Mouse (Mus musculus): ENCODE measurements around the gene Epor. TPM values are rescaled to one million over a fixed set of nuclear protein-coding genes. Genes with fewer than 3 reads are reported as not detected.
A peak's percentile ranks its signal among the peaks of the same experiment; 100 is the strongest.

Epor gene
- polyA plus RNA-seq, 1 experiment from 2014 or later = 4.9 TPM

- DNase-seq (ENCODE audit: low spot score) = peak; percentile 43
- Histone ChIP-seq H3K9ac (ENCODE audit: low read length) (no peak overlapping the region), H3K9me3 (ENCODE audit: control insufficient read depth, low read length) (no peaks in the 10 kb centered on the region), H3K36me3 (ENCODE audit: control insufficient read depth, insufficient read depth, low read length) (no peaks in the 10 kb centered on the region), H3K4me3 (ENCODE audit: low read depth, low read length) (no peak overlapping the region), H3K4me1 (ENCODE audit: control insufficient read depth, insufficient read depth, low read length) (no peaks in the 10 kb centered on the region), H3K27me3 (ENCODE audit: control insufficient read depth, insufficient read depth, low read length) (no peaks in the 10 kb centered on the region), H3K27ac (replicated peaks; ENCODE audit: low read depth, low read length) (no peak overlapping the region), H3K4me2 (ENCODE audit: low read depth, severe bottlenecking) (no peak overlapping the region)
- WGBS = 37% methylated on average over 2 of the region's 2 CpGs
- no peak for ATAC-seq (ENCODE audit: insufficient number of reproducible peaks, low FRiP score, low TSS enrichment, low read depth)
These were observed 14.7 kb upstream of the Epor start for GRCm38 (mm10) chr9:21977972-21978371.

GRCm38 (mm10) chr9:21977331-21977730 is 14.0 kb upstream of the Epor start:
- no peaks in the 10 kb centered on the region for H3K27me3 ChIP-seq (ENCODE audit: control insufficient read depth, insufficient read depth, low read length)
- WGBS = 88% methylated on average over 5 of the region's 5 CpGs

GRCm38 (mm10) chr9:21976626-21977175 is 13.4 kb upstream of the Epor start:
- no peaks in the 10 kb centered on the region for H3K9me3 ChIP-seq (ENCODE audit: control insufficient read depth, low read length)
- no peak overlapping the region for H3K4me3 ChIP-seq (ENCODE audit: low read depth, low read length)
- no peak overlapping the region for H3K4me2 ChIP-seq (ENCODE audit: low read depth, severe bottlenecking)
- DNase-seq (ENCODE audit: low spot score) = no peak
- 91% methylated on average over 10 of the region's 10 CpGs for WGBS
- no peaks in the 10 kb centered on the region for H3K27me3 ChIP-seq (ENCODE audit: control insufficient read depth, insufficient read depth, low read length)
- no peak for ATAC-seq (ENCODE audit: insufficient number of reproducible peaks, low FRiP score, low TSS enrichment, low read depth)
- no peak overlapping the region for H3K9ac ChIP-seq (ENCODE audit: low read length)
- no peaks in the 10 kb centered on the region for H3K4me1 ChIP-seq (ENCODE audit: control insufficient read depth, insufficient read depth, low read length)
- H3K36me3 ChIP-seq (ENCODE audit: control insufficient read depth, insufficient read depth, low read length) = no peaks in the 10 kb centered on the region
- no peak overlapping the region for H3K27ac ChIP-seq (replicated peaks; ENCODE audit: low read depth, low read length)

More at GRCm38 (mm10) chr9:21977331-21977730, 14.0 kb upstream of the Epor start:
- Histone ChIP-seq H3K9ac (ENCODE audit: low read length) (no peak overlapping the region), H3K4me1 (ENCODE audit: control insufficient read depth, insufficient read depth, low read length) (no peaks in the 10 kb centered on the region), H3K4me3 (ENCODE audit: low read depth, low read length) (no peak overlapping the region), H3K4me2 (ENCODE audit: low read depth, severe bottlenecking) (no peak overlapping the region), H3K36me3 (ENCODE audit: control insufficient read depth, insufficient read depth, low read length) (no peaks in the 10 kb centered on the region), H3K9me3 (ENCODE audit: control insufficient read depth, low read length) (no peaks in the 10 kb centered on the region), H3K27ac (replicated peaks; ENCODE audit: low read depth, low read length) (no peak overlapping the region)
- ATAC-seq (ENCODE audit: insufficient number of reproducible peaks, low FRiP score, low TSS enrichment, low read depth) (no peak), DNase-seq (ENCODE audit: low spot score) (no peak)

GRCm38 (mm10) chr9:21969304-21969703 is 6.0 kb upstream of the Epor start:
- Histone ChIP-seq H3K9me3 (ENCODE audit: control insufficient read depth, low read length) (no peaks in the 10 kb centered on the region), H3K4me2 (ENCODE audit: low read depth, severe bottlenecking) (no peak overlapping the region), H3K27me3 (ENCODE audit: control insufficient read depth, insufficient read depth, low read length) (no peaks in the 10 kb centered on the region), H3K4me1 (ENCODE audit: control insufficient read depth, insufficient read depth, low read length) (no peaks in the 10 kb centered on the region), H3K27ac (replicated peaks; ENCODE audit: low read depth, low read length) (no peak overlapping the region), H3K4me3 (ENCODE audit: low read depth, low read length) (no peak overlapping the region), H3K36me3 (ENCODE audit: control insufficient read depth, insufficient read depth, low read length) (no peaks in the 10 kb centered on the region), H3K9ac (ENCODE audit: low read length) (no peak overlapping the region)
- DNase-seq (ENCODE audit: low spot score) (no peak), ATAC-seq (ENCODE audit: insufficient number of reproducible peaks, low FRiP score, low TSS enrichment, low read depth) (no peak)
- 94% methylated on average over 4 of the region's 4 CpGs for WGBS

GRCm38 (mm10) chr9:21968883-21969282 is 5.6 kb upstream of the Epor start:
- no peak overlapping the region for H3K4me2 ChIP-seq (ENCODE audit: low read depth, severe bottlenecking)
- ATAC-seq (ENCODE audit: insufficient number of reproducible peaks, low FRiP score, low TSS enrichment, low read depth) (no peak), DNase-seq (ENCODE audit: low spot score) (no peak)
- no peak overlapping the region for H3K4me3 ChIP-seq (ENCODE audit: low read depth, low read length)
- H3K9ac ChIP-seq (ENCODE audit: low read length) = no peak overlapping the region
- H3K36me3 ChIP-seq (ENCODE audit: control insufficient read depth, insufficient read depth, low read length) = no peaks in the 10 kb centered on the region
- H3K4me1 ChIP-seq (ENCODE audit: control insufficient read depth, insufficient read depth, low read length) = no peaks in the 10 kb centered on the region
- H3K27me3 ChIP-seq (ENCODE audit: control insufficient read depth, insufficient read depth, low read length) = no peaks in the 10 kb centered on the region
- no peaks in the 10 kb centered on the region for H3K9me3 ChIP-seq (ENCODE audit: control insufficient read depth, low read length)
- H3K27ac ChIP-seq (replicated peaks; ENCODE audit: low read depth, low read length) = no peak overlapping the region
- WGBS = 56% methylated on average over 6 of the region's 6 CpGs

GRCm38 (mm10) chr9:21962416-21963059 is 768 bp downstream of the Epor start:
- H3K27ac ChIP-seq (replicated peaks; ENCODE audit: low read depth, low read length) = no peak overlapping the region
- H3K27me3 ChIP-seq (ENCODE audit: control insufficient read depth, insufficient read depth, low read length) = peaks cover 36% of the 10 kb centered on the region
- peak; percentile 74 for ATAC-seq (ENCODE audit: insufficient number of reproducible peaks, low FRiP score, low TSS enrichment, low read depth)

GRCm38 (mm10) chr9:21962010-21962409 is 1.3 kb downstream of the Epor start:
- Histone ChIP-seq H3K27me3 (ENCODE audit: control insufficient read depth, insufficient read depth, low read length) (peaks cover 36% of the 10 kb centered on the region), H3K36me3 (ENCODE audit: control insufficient read depth, insufficient read depth, low read length) (peaks cover 6% of the 10 kb centered on the region; the same call in 1 of the 2 replicates), H3K4me3 (ENCODE audit: low read depth, low read length) (peak overlapping the region; percentile 38), H3K4me2 (ENCODE audit: low read depth, severe bottlenecking) (peak overlapping the region; percentile 76), H3K4me1 (ENCODE audit: control insufficient read depth, insufficient read depth, low read length) (0 out of 2 replicates have a peak, but pooled peaks cover 10% of the 10 kb centered on the region), H3K9me3 (ENCODE audit: control insufficient read depth, low read length) (no peaks in the 10 kb centered on the region), H3K27ac (replicated peaks; ENCODE audit: low read depth, low read length) (no peak overlapping the region), H3K9ac (ENCODE audit: low read length) (peak overlapping the region; percentile 27; the same call in 1 of the 2 replicates)
- under 1% methylated on average over 14 of the region's 15 CpGs for WGBS
- ATAC-seq (ENCODE audit: insufficient number of reproducible peaks, low FRiP score, low TSS enrichment, low read depth) = no peak
- peak; percentile 49 for DNase-seq (ENCODE audit: low spot score)

More at GRCm38 (mm10) chr9:21962416-21963059, 768 bp downstream of the Epor start:
- peak overlapping the region; percentile 38 for H3K4me3 ChIP-seq (ENCODE audit: low read depth, low read length)
- WGBS = 3% methylated on average over 34 of the region's 34 CpGs
- H3K4me1 ChIP-seq (ENCODE audit: control insufficient read depth, insufficient read depth, low read length) = 0 out of 2 replicates have a peak, but pooled peaks cover 10% of the 10 kb centered on the region
- DNase-seq (ENCODE audit: low spot score) = peak; percentile 79
- H3K4me2 ChIP-seq (ENCODE audit: low read depth, severe bottlenecking) = peak overlapping the region; percentile 76
- peaks cover 6% of the 10 kb centered on the region; the same call in 1 of the 2 replicates for H3K36me3 ChIP-seq (ENCODE audit: control insufficient read depth, insufficient read depth, low read length)
- H3K9me3 ChIP-seq (ENCODE audit: control insufficient read depth, low read length) = no peaks in the 10 kb centered on the region
- peak overlapping the region; percentile 27; the same call in 1 of the 2 replicates for H3K9ac ChIP-seq (ENCODE audit: low read length)

GRCm38 (mm10) chr9:21961366-21961980 is 1.8 kb downstream of the Epor start:
- H3K4me2 ChIP-seq (ENCODE audit: low read depth, severe bottlenecking) = peak overlapping the region; percentile 76
- peaks cover 6% of the 10 kb centered on the region; the same call in 1 of the 2 replicates for H3K36me3 ChIP-seq (ENCODE audit: control insufficient read depth, insufficient read depth, low read length)
- H3K9me3 ChIP-seq (ENCODE audit: control insufficient read depth, low read length) = no peaks in the 10 kb centered on the region
- 0 out of 2 replicates have a peak, but pooled peaks cover 10% of the 10 kb centered on the region for H3K4me1 ChIP-seq (ENCODE audit: control insufficient read depth, insufficient read depth, low read length)
- H3K4me3 ChIP-seq (ENCODE audit: low read depth, low read length) = peak overlapping the region; percentile 38
- H3K27me3 ChIP-seq (ENCODE audit: control insufficient read depth, insufficient read depth, low read length) = peaks cover 36% of the 10 kb centered on the region
- no peak overlapping the region for H3K27ac ChIP-seq (replicated peaks; ENCODE audit: low read depth, low read length)
- H3K9ac ChIP-seq (ENCODE audit: low read length) = 0 out of 2 replicates have a peak overlapping the region, but pooled peaks have one; percentile 5
- peak; percentile 40 for DNase-seq (ENCODE audit: low spot score)
- WGBS = 1% methylated on average over 35 of the region's 35 CpGs
- no peak for ATAC-seq (ENCODE audit: insufficient number of reproducible peaks, low FRiP score, low TSS enrichment, low read depth)

Measured in limb, embryonic 11.5 days (tissue).